Mouse (Mus musculus) CD8-positive naive resting alpha-beta T cell, adult 2 months (primary cell): Measurements from ENCODE around the gene Rad51c.
"Not testable (repeated sequence)": the region's sequence is repeated elsewhere in the genome, so short reads cannot be mapped to it uniquely, and the experiment has no call there.

Experiments used
- DNase-seq, 2 experiments: peaks; one replicate each; pipeline ENCODE4 v3.0.0; 2022; ENCODE audit warnings: low read depth in 2 of 2, low spot score in 2 of 2

The Rad51c gene

GRCm38 (mm10) chr11:87404876-87405275 is at the start of gene Rad51c, which contains the start of gene Tex14:
Gene Rad51c, minus strand, starts transcription at chr11:87404954.
Gene Tex14, plus strand, starts transcription at chr11:87405065.
- no peak for DNase-seq

GRCm38 (mm10) chr11:87454035-87454690 is 49.4 kb upstream of the Rad51c start:
- no peak for DNase-seq

- no peak for DNase-seq
Observed at GRCm38 (mm10) chr11:87453216-87454034, 48.7 kb upstream of the Rad51c start.

GRCm38 (mm10) chr11:87452779-87453178 is 48.0 kb upstream of the Rad51c start:
- DNase-seq = not testable (repeated sequence)

GRCm38 (mm10) chr11:87449847-87450246 is 45.1 kb upstream of the Rad51c start:
- DNase-seq = not testable (repeated sequence)

- DNase-seq = no peak
Observed at GRCm38 (mm10) chr11:87449200-87449547, 44.4 kb upstream of the Rad51c start.

- DNase-seq = peak; percentile 44
Observed at GRCm38 (mm10) chr11:87448476-87449199, 43.9 kb upstream of the Rad51c start.

GRCm38 (mm10) chr11:87448081-87448475 is 43.3 kb upstream of the Rad51c start:
- DNase-seq = peak; percentile 61 to 66

- no peak for DNase-seq
Observed at GRCm38 (mm10) chr11:87447429-87447828, 42.7 kb upstream of the Rad51c start.

GRCm38 (mm10) chr11:87446159-87446558 is 41.4 kb upstream of the Rad51c start:
- no peak for DNase-seq

- DNase-seq = not testable (repeated sequence)
Observed at GRCm38 (mm10) chr11:87445593-87445992, 40.8 kb upstream of the Rad51c start.

GRCm38 (mm10) chr11:87444735-87445428 is 40.1 kb upstream of the Rad51c start:
- no peak for DNase-seq

GRCm38 (mm10) chr11:87444056-87444455 is 39.3 kb upstream of the Rad51c start:
- DNase-seq = not testable (repeated sequence)

GRCm38 (mm10) chr11:87443373-87443883 is 38.7 kb upstream of the Rad51c start:
- DNase-seq = peak; percentile 62

- DNase-seq = peak; percentile 62 to 66
Observed at GRCm38 (mm10) chr11:87442643-87443372, 38.1 kb upstream of the Rad51c start.

GRCm38 (mm10) chr11:87439796-87440420 is 35.2 kb upstream of the Rad51c start:
- DNase-seq = no peak

GRCm38 (mm10) chr11:87436326-87437232 is 31.8 kb upstream of the Rad51c start:
- no peak for DNase-seq

- DNase-seq = not testable (repeated sequence)
Observed at GRCm38 (mm10) chr11:87435107-87435506, 30.4 kb upstream of the Rad51c start.
